Mouse (Mus musculus): Measurements from ENCODE around the gene Nid2. TPM values are rescaled to one million over a fixed set of nuclear protein-coding genes. Genes with fewer than 3 reads are reported as not detected.

Gene Nid2
- polyA plus RNA-seq, 1 experiment from 2014 or later: 61.8 TPM

DNA sequence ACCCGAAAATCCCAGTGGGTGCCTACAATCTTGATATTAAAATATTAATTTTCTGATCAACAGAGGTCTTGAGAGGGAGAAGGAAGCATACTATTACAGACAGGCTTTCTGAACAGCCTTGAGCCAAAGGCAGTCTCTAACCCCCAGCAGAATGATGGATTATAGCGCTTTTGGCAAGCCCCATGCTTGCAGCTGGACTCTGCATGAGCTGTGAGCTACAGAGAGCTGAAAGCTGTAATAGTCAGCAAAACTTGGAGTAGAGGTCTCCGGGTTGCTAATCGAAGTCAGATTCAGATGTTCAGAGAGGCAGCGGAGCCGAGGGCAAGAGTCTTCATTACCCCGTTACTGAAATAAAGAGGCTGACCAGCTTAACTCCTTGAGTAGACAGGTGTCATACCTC, 22.3 kb upstream of the Nid2 start:
- Histone ChIP-seq H3K4me1 (no peaks in the 10 kb centered on the region), H3K27ac (replicated peaks) (no peak overlapping the region), H3K4me3 (no peak overlapping the region), H3K9me3 (no peaks in the 10 kb centered on the region), H3K36me3 (replicated peaks) (no peaks in the 10 kb centered on the region), H3K27me3 (replicated peaks; ENCODE audit: low read depth, poor library complexity, severe bottlenecking) (no peaks in the 10 kb centered on the region)
- DNase-seq (ENCODE audit: low spot score): no peak
- WGBS: 77% methylated on average over 7 of the region's 7 CpGs

- Histone ChIP-seq H3K27me3 (replicated peaks; ENCODE audit: low read depth, poor library complexity, severe bottlenecking) (no peaks in the 10 kb centered on the region), H3K9me3 (no peaks in the 10 kb centered on the region), H3K36me3 (replicated peaks) (no peaks in the 10 kb centered on the region), H3K4me1 (0 out of 2 replicates have a peak, but pooled peaks cover 4% of the 10 kb centered on the region), H3K27ac (replicated peaks) (no peak overlapping the region), H3K4me3 (no peak overlapping the region)
- DNase-seq (ENCODE audit: low spot score): no peak
- WGBS: 70% methylated on average over 2 of the region's 2 CpGs
Observed at GRCm38 (mm10) chr14:19732097-19732496, 19.0 kb upstream of the Nid2 start.

GRCm38 (mm10) chr14:19733490-19734282, 17.4 kb upstream of the Nid2 start:
- WGBS: 77% methylated on average over 4 of the region's 4 CpGs
- Histone ChIP-seq H3K9me3 (no peaks in the 10 kb centered on the region), H3K36me3 (replicated peaks) (no peaks in the 10 kb centered on the region), H3K4me1 (peaks cover 17% of the 10 kb centered on the region), H3K27me3 (replicated peaks; ENCODE audit: low read depth, poor library complexity, severe bottlenecking) (no peaks in the 10 kb centered on the region), H3K27ac (replicated peaks) (no peak overlapping the region), H3K4me3 (no peak overlapping the region)
- no peak for DNase-seq (ENCODE audit: low spot score)

GRCm38 (mm10) chr14:19735303-19735702, 15.8 kb upstream of the Nid2 start:
- 41% methylated on average over 6 of the region's 6 CpGs for WGBS

GRCm38 (mm10) chr14:19737568-19737967, 13.5 kb upstream of the Nid2 start:
- Histone ChIP-seq H3K27ac (replicated peaks) (peak overlapping the region; percentile 65; the same call in 1 of the 2 replicates), H3K4me1 (peaks cover 17% of the 10 kb centered on the region), H3K36me3 (replicated peaks) (no peaks in the 10 kb centered on the region), H3K27me3 (replicated peaks; ENCODE audit: low read depth, poor library complexity, severe bottlenecking) (no peaks in the 10 kb centered on the region), H3K9me3 (no peaks in the 10 kb centered on the region), H3K4me3 (no peak overlapping the region)
- DNase-seq (ENCODE audit: low spot score): no peak

More at GRCm38 (mm10) chr14:19735303-19735702, 15.8 kb upstream of the Nid2 start:
- Histone ChIP-seq H3K27ac (replicated peaks) (peak overlapping the region; percentile 49; the same call in 1 of the 2 replicates), H3K27me3 (replicated peaks; ENCODE audit: low read depth, poor library complexity, severe bottlenecking) (no peaks in the 10 kb centered on the region), H3K36me3 (replicated peaks) (no peaks in the 10 kb centered on the region), H3K9me3 (no peaks in the 10 kb centered on the region), H3K4me1 (peaks cover 17% of the 10 kb centered on the region), H3K4me3 (no peak overlapping the region)
- no peak for DNase-seq (ENCODE audit: low spot score)

DNA sequence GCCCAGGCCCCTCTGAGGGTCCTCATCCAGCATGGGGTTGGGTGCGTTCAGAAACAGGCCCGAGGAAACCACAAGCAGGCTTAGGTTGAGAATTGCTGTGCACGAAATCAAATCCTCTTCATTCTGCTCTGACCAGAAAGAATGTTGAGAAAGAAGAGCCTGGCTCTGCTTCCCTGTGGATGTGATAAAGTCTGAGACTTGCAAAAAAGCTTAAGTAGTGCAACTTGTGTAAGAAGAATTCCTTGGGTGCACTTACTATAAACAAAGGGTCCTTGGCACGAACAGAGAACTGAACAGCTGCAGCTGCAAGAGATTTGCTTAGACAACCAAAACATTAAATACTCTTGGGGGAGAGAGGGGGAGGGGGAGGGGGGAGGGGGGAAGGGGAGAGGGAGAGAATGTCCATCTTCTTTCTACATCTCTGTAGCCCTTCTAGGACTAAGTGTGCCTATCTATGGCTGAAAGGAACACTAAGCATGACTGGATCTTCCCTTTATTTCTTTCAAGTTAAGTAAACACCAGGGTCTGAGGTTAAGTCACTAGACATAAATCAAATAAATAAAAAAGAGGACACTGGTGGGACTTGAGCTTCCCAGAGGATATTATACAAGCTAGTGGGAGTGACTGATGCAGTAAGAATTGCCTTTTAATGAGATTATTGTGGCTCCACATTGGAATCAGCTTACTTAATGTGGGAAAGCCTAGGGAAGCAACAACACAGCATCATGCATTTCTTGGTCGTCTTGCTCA, 12.8 kb upstream of the Nid2 start:
- no peak for DNase-seq (ENCODE audit: low spot score)
- H3K4me3 ChIP-seq: no peak overlapping the region
- no peaks in the 10 kb centered on the region for H3K9me3 ChIP-seq
- no peaks in the 10 kb centered on the region for H3K36me3 ChIP-seq (replicated peaks)
- H3K4me1 ChIP-seq: peaks cover 17% of the 10 kb centered on the region
- WGBS: 31% methylated on average over 5 of the region's 5 CpGs
- H3K27ac ChIP-seq (replicated peaks): peak overlapping the region; percentile 65
- no peaks in the 10 kb centered on the region for H3K27me3 ChIP-seq (replicated peaks; ENCODE audit: low read depth, poor library complexity, severe bottlenecking)

DNA sequence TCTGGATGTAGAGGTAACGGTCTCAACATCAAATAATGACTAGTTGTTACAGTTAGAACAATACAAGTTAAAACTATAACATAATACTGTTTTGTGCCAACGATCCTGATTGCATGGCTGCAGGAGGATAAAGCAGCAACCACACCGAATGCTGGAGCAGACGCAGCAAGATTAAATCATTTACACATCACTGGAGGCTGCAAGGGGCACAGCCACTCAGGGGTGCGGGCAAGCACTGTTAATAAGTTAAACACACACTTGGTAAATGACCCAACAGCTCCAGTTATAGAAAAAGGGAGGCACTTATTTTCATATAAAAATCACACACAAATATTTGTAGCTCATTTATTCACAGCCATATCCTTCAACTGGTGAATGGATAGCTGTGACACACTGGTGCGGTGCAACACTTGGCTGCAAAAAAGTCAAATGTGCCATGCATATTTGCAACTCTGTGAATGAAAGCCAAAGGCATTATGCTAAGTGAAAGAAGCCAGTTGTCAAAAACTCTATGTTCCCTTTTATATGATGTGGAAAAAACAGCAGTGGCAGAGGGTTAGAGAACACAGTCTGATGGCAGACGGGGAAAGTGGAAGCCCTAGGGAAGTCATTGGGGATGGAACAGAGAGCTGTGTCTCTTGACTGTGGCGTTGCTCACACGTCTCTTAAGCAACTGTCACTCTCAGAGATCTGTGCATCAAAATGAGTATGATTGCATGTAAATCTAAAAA, 11.5 kb upstream of the Nid2 start:
- H3K4me1 ChIP-seq: peaks cover 17% of the 10 kb centered on the region
- H3K27ac ChIP-seq (replicated peaks): no peak overlapping the region
- H3K4me3 ChIP-seq: no peak overlapping the region
- H3K27me3 ChIP-seq (replicated peaks; ENCODE audit: low read depth, poor library complexity, severe bottlenecking): no peaks in the 10 kb centered on the region
- no peaks in the 10 kb centered on the region for H3K9me3 ChIP-seq
- 73% methylated on average over 9 of the region's 9 CpGs for WGBS
- H3K36me3 ChIP-seq (replicated peaks): no peaks in the 10 kb centered on the region
- no peak for DNase-seq (ENCODE audit: low spot score)

DNA sequence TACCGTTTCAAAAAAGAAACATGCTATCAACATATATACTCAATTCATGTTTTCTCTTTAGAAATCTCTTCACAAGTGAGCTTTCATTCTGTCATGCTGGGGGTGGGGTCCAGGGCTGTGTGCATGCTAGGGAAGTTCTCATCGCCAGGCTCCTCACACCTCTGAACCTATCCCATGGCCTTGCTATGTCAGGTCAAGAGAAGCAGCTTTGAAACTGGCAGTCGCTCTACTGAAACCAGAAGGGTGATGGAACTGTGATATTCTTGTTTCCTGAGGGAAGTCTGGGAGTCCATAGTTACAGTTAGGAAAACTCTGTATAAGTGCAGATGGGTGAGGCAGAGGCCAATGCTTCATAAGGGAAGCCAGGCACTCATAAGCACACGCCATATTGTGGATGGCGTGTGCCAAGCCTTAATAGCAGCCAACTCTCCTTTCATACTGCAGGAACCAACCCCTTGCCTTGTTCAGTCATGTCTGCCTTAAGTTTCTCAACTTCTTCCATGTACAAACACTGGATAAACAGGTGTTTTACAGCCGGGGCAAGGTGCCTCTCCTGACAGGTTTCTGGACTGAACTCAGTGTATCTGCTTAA, 10.8 kb upstream of the Nid2 start:
- Histone ChIP-seq H3K9me3 (no peaks in the 10 kb centered on the region), H3K4me3 (no peak overlapping the region), H3K27me3 (replicated peaks; ENCODE audit: low read depth, poor library complexity, severe bottlenecking) (no peaks in the 10 kb centered on the region), H3K27ac (replicated peaks) (no peak overlapping the region), H3K4me1 (peaks cover 16% of the 10 kb centered on the region), H3K36me3 (replicated peaks) (no peaks in the 10 kb centered on the region)
- DNase-seq (ENCODE audit: low spot score): no peak
- 92% methylated on average over 6 of the region's 6 CpGs for WGBS

- DNase-seq (ENCODE audit: low spot score): no peak
- H3K4me1 ChIP-seq: peaks cover 22% of the 10 kb centered on the region
- H3K9me3 ChIP-seq: no peaks in the 10 kb centered on the region
- no peaks in the 10 kb centered on the region for H3K27me3 ChIP-seq (replicated peaks; ENCODE audit: low read depth, poor library complexity, severe bottlenecking)
- no peak overlapping the region for H3K4me3 ChIP-seq
- no peak overlapping the region for H3K27ac ChIP-seq (replicated peaks)
- WGBS: 87% methylated on average over 5 of the region's 5 CpGs
- no peaks in the 10 kb centered on the region for H3K36me3 ChIP-seq (replicated peaks)
Observed at GRCm38 (mm10) chr14:19744876-19745275, 6.2 kb upstream of the Nid2 start.

- Histone ChIP-seq H3K36me3 (replicated peaks) (no peaks in the 10 kb centered on the region), H3K27ac (replicated peaks) (no peak overlapping the region), H3K4me3 (no peak overlapping the region), H3K9me3 (no peaks in the 10 kb centered on the region), H3K4me1 (peaks cover 34% of the 10 kb centered on the region), H3K27me3 (replicated peaks; ENCODE audit: low read depth, poor library complexity, severe bottlenecking) (no peaks in the 10 kb centered on the region)
- no peak for DNase-seq (ENCODE audit: low spot score)
- WGBS: 84% methylated on average over 2 of the region's 2 CpGs
Observed at GRCm38 (mm10) chr14:19746232-19746631, 4.8 kb upstream of the Nid2 start.

GRCm38 (mm10) chr14:19746731-19747130, 4.3 kb upstream of the Nid2 start:
- no peak for DNase-seq (ENCODE audit: low spot score)
- Histone ChIP-seq H3K27ac (replicated peaks) (no peak overlapping the region), H3K4me3 (no peak overlapping the region), H3K9me3 (no peaks in the 10 kb centered on the region), H3K36me3 (replicated peaks) (no peaks in the 10 kb centered on the region), H3K4me1 (peaks cover 39% of the 10 kb centered on the region), H3K27me3 (replicated peaks; ENCODE audit: low read depth, poor library complexity, severe bottlenecking) (peaks cover 2% of the 10 kb centered on the region; the same call in 1 of the 2 replicates)
- WGBS: 90% methylated on average over 2 of the region's 2 CpGs

DNA sequence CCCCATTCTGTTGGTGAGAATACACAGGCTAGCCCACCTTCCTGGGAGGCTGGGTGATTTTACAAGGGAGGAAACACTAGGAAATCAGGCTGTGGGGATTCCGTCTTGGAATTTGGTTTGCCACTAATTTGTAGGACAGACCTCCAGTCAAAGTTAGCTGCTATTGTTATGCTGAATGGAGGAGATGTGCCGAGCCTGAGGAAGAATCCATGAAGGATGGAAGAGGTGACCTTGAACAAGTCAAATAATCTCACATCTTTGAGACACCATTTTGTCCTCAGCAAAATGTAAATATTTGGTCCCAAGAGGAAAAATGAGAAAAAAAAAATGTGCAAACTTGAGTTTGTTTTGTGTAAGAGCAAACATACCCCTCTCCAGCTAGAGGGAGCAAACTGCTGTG, 1.3 kb upstream of the Nid2 start:
- Histone ChIP-seq H3K36me3 (replicated peaks) (peaks cover 12% of the 10 kb centered on the region), H3K9me3 (no peaks in the 10 kb centered on the region), H3K4me1 (peaks cover 56% of the 10 kb centered on the region), H3K4me3 (peak overlapping the region; percentile 70; the same call in 1 of the 2 replicates), H3K27me3 (replicated peaks; ENCODE audit: low read depth, poor library complexity, severe bottlenecking) (peaks cover 20% of the 10 kb centered on the region), H3K27ac (replicated peaks) (peak overlapping the region; percentile 94)
- DNase-seq (ENCODE audit: low spot score): no peak
- 37% methylated on average over 2 of the region's 2 CpGs for WGBS
